Mouse (Mus musculus) T-cell, adult 2 months (primary cell): ENCODE results near the gene Dst.

Source experiments
- DNase-seq: peaks from one replicate; pipeline ENCODE4 v3.0.0; 2022; ENCODE audit warnings: low spot score

The Dst gene

GRCm38 (mm10) chr1:34030330-34031021 lies 122.5 kb downstream of the Dst start:
- no peak for DNase-seq

- no peak for DNase-seq
Measured at GRCm38 (mm10) chr1:34033052-34033451, 125.0 kb downstream of the Dst start.

GRCm38 (mm10) chr1:34033478-34033877 lies 125.5 kb downstream of the Dst start:
- no peak for DNase-seq

GRCm38 (mm10) chr1:34033958-34034357 lies 125.9 kb downstream of the Dst start:
- no peak for DNase-seq

- DNase-seq: no peak
Measured at GRCm38 (mm10) chr1:34036111-34036510, 128.1 kb downstream of the Dst start.

GRCm38 (mm10) chr1:34038571-34038970 lies 130.5 kb downstream of the Dst start:
- DNase-seq: no peak

- DNase-seq: no peak
Measured at GRCm38 (mm10) chr1:34040049-34040448, 132.0 kb downstream of the Dst start.

GRCm38 (mm10) chr1:34040901-34041721 lies 133.1 kb downstream of the Dst start:
- no peak for DNase-seq

GRCm38 (mm10) chr1:34042299-34042698 lies 134.3 kb downstream of the Dst start:
- no peak for DNase-seq

GRCm38 (mm10) chr1:34043327-34043726 lies 135.3 kb downstream of the Dst start:
- DNase-seq: no peak

- DNase-seq: no peak
Measured at GRCm38 (mm10) chr1:34043836-34044550, 136.0 kb downstream of the Dst start.

- DNase-seq: no peak
Measured at GRCm38 (mm10) chr1:34044675-34045074, 136.7 kb downstream of the Dst start.

GRCm38 (mm10) chr1:34047285-34047684 lies 139.3 kb downstream of the Dst start:
- DNase-seq: no peak

GRCm38 (mm10) chr1:34051251-34051650 lies 143.2 kb downstream of the Dst start:
- no peak for DNase-seq

- DNase-seq: no peak
Measured at GRCm38 (mm10) chr1:34052422-34052821, 144.4 kb downstream of the Dst start.

- no peak for DNase-seq
Measured at GRCm38 (mm10) chr1:34054970-34055369, 146.9 kb downstream of the Dst start.

GRCm38 (mm10) chr1:34056658-34057057 lies 148.6 kb downstream of the Dst start:
- DNase-seq: no peak

GRCm38 (mm10) chr1:34059231-34059630 lies 151.2 kb downstream of the Dst start:
- no peak for DNase-seq

GRCm38 (mm10) chr1:34060446-34060845 lies 152.4 kb downstream of the Dst start:
- DNase-seq: no peak

- DNase-seq: peak; percentile 54
Measured at GRCm38 (mm10) chr1:34061078-34061477, 153.1 kb downstream of the Dst start.

- no peak for DNase-seq
Measured at GRCm38 (mm10) chr1:34061860-34062259, 153.8 kb downstream of the Dst start.

- DNase-seq: no peak
Measured at GRCm38 (mm10) chr1:34063943-34064342, 155.9 kb downstream of the Dst start.

- DNase-seq: no peak
Measured at GRCm38 (mm10) chr1:34065551-34066048, 157.6 kb downstream of the Dst start.
